Mouse (Mus musculus) c-Kit-positive CD71-positive TER-119-negative erythroid progenitor cells, embryonic 14.5 days (primary cell): ENCODE results near the gene Grk2.
"Not testable (repeated sequence)": the region's sequence is repeated elsewhere in the genome, so short reads cannot be mapped to it uniquely, and the experiment has no call there.

ENCODE experiments used
- DNase-seq: peaks from one replicate; pipeline ENCODE4 v3.0.0-alpha.2; 2013; ENCODE audit warnings: low read depth

The Grk2 gene

GRCm38 (mm10) chr19:4268566-4269361 is 37.3 kb downstream of the Grk2 start, which contains the start of gene Ssh3:
TSS of gene Ssh3 (minus strand) at chr19:4269180.
- peak; percentile 48 for DNase-seq

DNA sequence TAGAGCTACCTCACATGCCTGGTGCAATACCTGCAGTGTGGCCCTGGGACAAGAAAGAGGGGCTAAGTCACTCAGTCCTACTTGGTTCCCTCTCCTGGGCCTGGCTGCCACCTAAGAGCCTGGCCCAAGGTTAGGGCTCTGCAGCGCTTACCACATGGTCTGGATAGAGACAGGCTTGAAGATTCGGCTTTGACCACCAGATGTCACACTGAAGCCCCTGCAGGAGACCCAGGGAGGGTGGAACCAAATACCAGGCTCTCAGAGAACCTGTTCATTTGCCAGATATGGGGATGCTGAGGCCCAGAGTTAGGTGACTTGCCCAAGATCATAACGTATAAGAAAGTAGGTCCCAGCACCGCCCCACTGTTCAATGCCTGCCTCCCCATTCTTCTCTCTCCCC is 40.1 kb downstream of the Grk2 start:
- no peak for DNase-seq

DNA sequence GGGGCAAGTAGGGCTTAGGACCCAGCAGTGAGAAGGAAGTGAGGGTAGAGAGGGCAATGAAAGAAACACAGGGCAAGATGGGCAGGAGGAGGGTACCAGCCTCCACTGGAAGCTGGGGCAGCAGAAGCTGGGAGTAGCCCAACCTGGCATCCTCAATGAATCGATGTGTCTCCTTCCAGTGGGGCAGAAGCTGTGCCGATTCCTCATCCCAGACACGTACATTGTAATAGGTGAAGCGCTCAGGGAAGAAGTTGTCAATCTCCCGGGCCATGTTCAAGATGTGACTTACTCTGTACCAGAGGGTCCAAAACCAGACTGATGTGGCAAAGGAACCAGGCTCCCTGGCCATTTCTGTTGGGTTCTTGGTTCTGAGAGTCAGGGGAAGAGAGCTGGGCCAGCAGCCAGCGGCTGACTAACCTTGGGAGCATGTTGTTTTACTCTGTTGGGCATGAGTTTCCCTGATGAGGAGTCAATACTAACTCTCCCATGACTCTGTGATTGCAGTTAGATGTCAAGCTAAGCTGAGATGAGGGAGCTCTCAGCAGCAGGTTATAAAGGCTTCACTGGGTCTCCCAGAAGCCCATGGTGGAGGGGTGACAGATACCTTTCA is 41.7 kb downstream of the Grk2 start:
- DNase-seq: no peak

- no peak for DNase-seq
Observed at GRCm38 (mm10) chr19:4263702-4264101, 42.3 kb downstream of the Grk2 start.

DNA sequence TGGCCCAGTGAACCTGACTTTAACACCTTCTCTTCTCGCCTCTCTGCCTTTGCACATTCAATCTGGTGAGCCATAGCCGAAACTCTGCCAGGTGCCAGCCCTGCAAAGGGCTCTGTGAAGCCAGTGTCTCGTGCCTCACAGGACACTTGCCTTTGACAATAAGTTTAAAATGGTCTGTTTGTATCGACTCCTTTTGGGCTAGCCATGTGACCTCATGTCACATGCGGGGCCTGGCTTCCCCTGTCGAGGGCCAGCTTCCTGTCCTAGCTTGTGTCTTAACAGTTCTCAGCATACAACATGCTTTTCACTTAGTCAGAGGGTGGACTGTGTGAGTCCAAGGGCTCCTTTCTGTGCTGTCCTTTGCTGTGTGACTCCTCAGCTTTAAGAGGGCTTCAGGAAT is 43.3 kb downstream of the Grk2 start:
- DNase-seq: no peak

DNA sequence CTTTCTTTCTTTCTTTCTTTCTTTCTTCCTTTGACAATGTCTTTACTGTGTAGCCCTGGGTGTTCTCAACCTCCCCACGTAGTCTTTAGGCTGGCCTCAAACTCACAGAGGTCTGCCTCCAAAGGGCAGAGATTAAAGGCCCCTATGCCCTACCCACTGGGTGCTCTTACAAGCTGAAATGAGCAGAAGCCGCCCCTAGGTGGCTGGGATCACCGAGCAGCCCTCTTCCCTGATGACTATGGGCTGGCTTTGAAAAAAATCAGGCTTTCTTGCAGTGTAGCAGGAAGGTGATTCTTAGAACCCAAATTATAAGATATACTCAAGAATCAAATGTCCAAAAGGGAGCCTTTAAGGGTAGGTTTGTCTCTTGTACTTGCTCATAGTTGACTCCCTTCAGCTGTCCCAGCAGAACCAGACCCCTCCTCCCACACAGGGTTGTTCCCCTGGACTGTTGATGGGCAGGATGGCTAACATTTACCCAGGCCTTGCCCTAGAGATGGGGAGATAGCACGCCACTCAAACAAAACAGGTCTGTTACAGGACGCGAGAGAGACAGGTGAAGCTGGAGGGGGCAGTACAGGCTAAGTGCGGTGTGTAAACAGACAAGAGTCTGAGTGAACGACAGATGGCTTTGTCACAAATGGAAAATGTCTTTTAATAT is 44.9 kb downstream of the Grk2 start:
- no peak for DNase-seq

GRCm38 (mm10) chr19:4257897-4258252 is 48.1 kb downstream of the Grk2 start:
- DNase-seq: no peak

GRCm38 (mm10) chr19:4257216-4257896 is 48.7 kb downstream of the Grk2 start:
- DNase-seq: peak; percentile 95

DNA sequence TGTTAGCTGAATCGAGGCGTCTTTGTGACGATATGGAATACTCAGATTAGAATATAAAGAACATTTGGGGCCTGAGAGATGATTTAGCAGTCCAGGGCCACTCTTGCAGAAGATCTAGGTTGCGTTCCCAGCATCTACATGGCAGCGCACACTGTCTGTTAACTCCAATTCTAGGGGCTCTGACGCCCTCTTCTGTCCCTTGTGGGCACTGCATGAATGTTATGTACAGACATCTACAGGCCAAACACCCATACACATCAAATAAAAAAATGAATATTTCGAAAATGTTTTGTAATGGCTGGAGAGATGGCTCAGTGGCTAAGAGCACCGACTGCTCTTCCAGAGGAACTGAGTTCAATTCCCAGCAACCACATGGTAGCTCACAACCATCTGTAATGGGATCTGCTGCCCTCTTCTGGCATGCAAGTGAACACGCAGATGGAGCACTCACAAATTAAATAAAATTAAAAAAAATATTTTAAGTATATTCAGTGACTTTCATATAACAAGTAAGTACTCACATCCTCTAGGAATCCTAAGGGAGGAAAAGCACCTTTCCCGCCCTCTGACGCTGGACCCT is 50.3 kb downstream of the Grk2 start:
- DNase-seq: no peak

DNA sequence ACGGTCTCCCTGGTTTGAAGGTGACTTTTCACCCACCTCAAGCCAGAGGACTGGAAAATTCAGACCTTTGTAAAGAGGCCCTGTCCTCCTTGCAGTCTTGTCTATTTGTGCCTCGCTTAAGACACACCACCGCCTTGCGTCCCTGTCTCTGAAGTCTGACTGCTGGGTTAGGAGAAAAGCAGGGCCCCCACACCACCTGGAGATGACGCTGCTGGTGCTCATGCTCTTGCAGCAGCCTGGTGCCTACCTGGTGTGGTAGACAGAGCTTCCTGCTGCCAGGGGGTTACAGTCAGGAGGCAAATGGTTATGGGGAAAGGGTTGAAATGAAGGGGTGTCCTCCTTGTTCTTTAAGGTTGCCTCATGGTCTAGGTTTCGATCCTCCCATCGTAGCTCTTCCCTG is 51.8 kb downstream of the Grk2 start:
- no peak for DNase-seq

- DNase-seq: not testable (repeated sequence)
Observed at GRCm38 (mm10) chr19:4248683-4249082, 57.3 kb downstream of the Grk2 start.

- DNase-seq: no peak
Observed at GRCm38 (mm10) chr19:4247010-4247409, 59.0 kb downstream of the Grk2 start.

GRCm38 (mm10) chr19:4244775-4245174 is 61.2 kb downstream of the Grk2 start:
- no peak for DNase-seq

DNA sequence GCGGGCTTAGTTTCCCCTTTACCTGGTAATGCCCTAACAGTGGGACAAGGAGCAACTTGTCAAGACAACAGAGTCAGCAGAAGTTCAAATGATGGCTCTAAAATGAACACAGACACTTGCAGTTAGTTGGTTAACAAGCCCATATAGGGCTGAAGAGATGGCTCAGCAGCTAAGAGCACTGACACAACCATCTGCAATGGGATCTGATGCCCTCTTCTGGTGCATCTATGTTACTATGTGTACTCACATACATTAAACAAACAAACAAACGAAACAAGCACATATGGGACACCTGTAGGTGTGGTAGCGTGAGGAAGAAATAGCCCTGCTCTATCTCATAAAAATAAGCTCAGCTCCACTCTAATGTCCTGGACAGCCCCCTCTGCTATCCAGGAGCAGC is 63.6 kb downstream of the Grk2 start:
- no peak for DNase-seq

DNA sequence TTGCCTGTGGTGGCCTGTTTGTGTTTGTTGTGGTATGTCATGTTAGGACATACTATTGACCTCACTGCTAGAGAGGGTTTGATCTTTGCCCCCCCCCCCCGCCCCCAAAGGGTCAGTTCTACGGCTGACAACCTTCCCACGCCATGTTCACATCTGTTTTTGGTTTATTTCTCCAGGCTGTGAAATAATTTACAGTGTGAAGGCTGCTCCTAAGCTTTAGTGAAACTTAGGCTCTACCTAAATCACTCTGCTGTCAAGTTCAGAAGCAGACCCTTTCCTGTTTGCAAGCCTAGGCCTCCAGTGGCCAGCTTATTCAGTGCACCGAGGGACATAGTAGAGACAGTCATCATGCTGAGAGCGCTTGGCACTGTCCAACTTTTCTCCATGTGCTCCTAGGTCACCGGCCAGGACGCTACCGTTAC is 65.8 kb downstream of the Grk2 start:
- DNase-seq: no peak
